Mouse (Mus musculus): ENCODE measurements around the gene Fam83g. TPM values are rescaled to one million over a fixed set of nuclear protein-coding genes. Genes with fewer than 3 reads are reported as not detected.

Fam83g gene
- polyA plus RNA-seq, 1 experiment from 2014 or later, result 5.5 TPM

GRCm38 (mm10) chr11:61665991-61666799 is 17.7 kb upstream of the Fam83g start:
- ATAC-seq (ENCODE audit: insufficient read depth, low FRiP score, low read depth), result peak; percentile 29; the same call in 1 of the 2 replicates
- Histone ChIP-seq H3K4me3 (replicated peaks) (no peak overlapping the region), H3K4me2 (no peak overlapping the region), H3K27ac (no peak overlapping the region), H3K4me1 (0 out of 2 replicates have a peak, but pooled peaks cover 11% of the 10 kb centered on the region), H3K27me3 (replicated peaks) (no peaks in the 10 kb centered on the region), H3K9me3 (no peaks in the 10 kb centered on the region), H3K36me3 (no peaks in the 10 kb centered on the region), H3K9ac (no peak overlapping the region)
- 45% methylated on average over 7 of the region's 7 CpGs for WGBS

DNA sequence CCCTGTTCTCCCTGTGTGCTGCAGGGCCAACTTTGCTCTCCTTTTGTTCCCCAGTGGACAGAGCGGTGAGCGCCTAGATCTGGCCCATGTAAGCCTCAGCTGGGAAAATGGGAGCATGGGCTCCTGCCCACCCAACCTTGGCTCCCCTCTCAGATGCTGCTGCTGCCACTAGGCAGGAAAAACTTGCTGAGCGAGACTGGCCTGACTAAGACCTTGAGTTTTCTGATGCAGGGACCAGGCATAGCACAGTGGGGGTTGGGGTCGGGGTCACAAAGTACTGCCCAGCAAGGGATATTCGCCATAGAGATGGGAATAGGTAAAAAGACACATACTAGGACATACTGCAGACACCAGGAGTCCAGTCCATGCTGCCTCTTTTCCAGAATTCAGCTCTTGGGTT is 16.6 kb upstream of the Fam83g start:
- H3K9me3 ChIP-seq, result no peaks in the 10 kb centered on the region
- H3K4me2 ChIP-seq, result no peak overlapping the region
- no peak for ATAC-seq (ENCODE audit: insufficient read depth, low FRiP score, low read depth)
- H3K4me1 ChIP-seq, result 0 out of 2 replicates have a peak, but pooled peaks cover 13% of the 10 kb centered on the region
- H3K36me3 ChIP-seq, result no peaks in the 10 kb centered on the region
- no peak overlapping the region for H3K27ac ChIP-seq
- WGBS, result 76% methylated on average over 5 of the region's 5 CpGs
- no peaks in the 10 kb centered on the region for H3K27me3 ChIP-seq (replicated peaks)
- no peak overlapping the region for H3K4me3 ChIP-seq (replicated peaks)
- no peak overlapping the region for H3K9ac ChIP-seq

- H3K9me3 ChIP-seq, result no peaks in the 10 kb centered on the region
- no peak overlapping the region for H3K4me2 ChIP-seq
- no peak overlapping the region for H3K4me3 ChIP-seq (replicated peaks)
- H3K9ac ChIP-seq, result no peak overlapping the region
- 0 out of 2 replicates have a peak, but pooled peaks cover 14% of the 10 kb centered on the region for H3K4me1 ChIP-seq
- no peaks in the 10 kb centered on the region for H3K36me3 ChIP-seq
- no peaks in the 10 kb centered on the region for H3K27me3 ChIP-seq (replicated peaks)
- WGBS, result 53% methylated on average over 5 of the region's 5 CpGs
- ATAC-seq (ENCODE audit: insufficient read depth, low FRiP score, low read depth), result no peak
- H3K27ac ChIP-seq, result no peak overlapping the region
Measured at GRCm38 (mm10) chr11:61667782-61668181, 16.1 kb upstream of the Fam83g start.

DNA sequence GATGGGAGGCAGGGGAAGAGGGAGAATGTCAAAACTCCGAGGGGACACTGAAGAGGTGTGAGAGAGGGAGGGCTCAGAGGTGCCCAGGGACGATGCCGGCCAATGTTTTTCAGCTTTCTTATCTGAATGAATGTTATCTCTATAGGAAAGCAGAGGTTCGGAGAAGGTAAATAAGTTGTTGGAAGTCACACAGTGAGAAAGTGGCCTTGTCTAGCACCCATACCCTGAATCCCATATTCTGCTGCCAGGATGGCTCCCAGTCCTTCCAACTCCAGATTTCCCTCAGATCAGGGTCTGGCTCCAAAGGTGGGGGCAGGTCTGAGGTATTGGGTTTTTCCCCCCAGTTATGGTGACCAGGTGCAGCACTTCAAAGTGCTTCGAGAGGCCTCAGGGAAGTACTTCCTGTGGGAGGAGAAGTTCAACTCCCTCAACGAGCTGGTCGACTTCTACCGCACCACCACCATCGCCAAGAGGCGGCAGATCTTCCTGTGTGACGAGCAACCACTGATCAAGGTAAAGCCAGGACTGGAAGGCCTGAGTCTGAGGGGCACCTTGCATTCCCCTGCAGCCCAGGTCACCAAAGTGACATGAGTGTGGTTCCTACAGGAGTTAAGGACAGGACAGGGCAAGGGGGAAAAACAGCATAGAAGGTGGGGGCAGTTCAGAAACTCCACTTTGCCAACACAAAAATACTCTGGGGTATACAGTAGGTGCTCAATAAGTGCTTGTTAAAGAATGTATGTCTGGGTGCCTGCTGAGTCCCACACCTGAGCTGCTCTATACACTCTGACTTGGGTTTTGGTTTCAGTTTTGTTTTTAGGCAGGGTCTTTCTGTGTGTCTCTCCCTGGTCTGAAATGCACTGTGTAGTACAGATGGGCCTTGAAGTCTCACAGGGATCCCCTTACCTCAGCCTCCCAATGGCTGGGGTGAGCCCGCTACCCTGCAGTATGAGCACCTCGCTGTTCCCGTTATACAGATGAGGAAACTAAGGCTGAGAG is 14.1 kb upstream of the Fam83g start:
- Histone ChIP-seq H3K27me3 (replicated peaks) (no peaks in the 10 kb centered on the region), H3K36me3 (no peaks in the 10 kb centered on the region), H3K9ac (no peak overlapping the region), H3K27ac (no peak overlapping the region), H3K4me2 (no peak overlapping the region), H3K4me1 (peaks cover 21% of the 10 kb centered on the region; the same call in 1 of the 2 replicates), H3K4me3 (replicated peaks) (no peak overlapping the region), H3K9me3 (no peaks in the 10 kb centered on the region)
- 60% methylated on average over 14 of the region's 14 CpGs for WGBS
- no peak for ATAC-seq (ENCODE audit: insufficient read depth, low FRiP score, low read depth)

- H3K4me2 ChIP-seq, result peak overlapping the region; percentile 3; the same call in 1 of the 2 replicates
Measured at GRCm38 (mm10) chr11:61671781-61672383, 12.0 kb upstream of the Fam83g start.

GRCm38 (mm10) chr11:61673686-61674085 is 10.2 kb upstream of the Fam83g start:
- H3K4me2 ChIP-seq, result no peak overlapping the region
- ATAC-seq (ENCODE audit: insufficient read depth, low FRiP score, low read depth), result no peak
- no peak overlapping the region for H3K27ac ChIP-seq

More at GRCm38 (mm10) chr11:61671781-61672383, 12.0 kb upstream of the Fam83g start:
- no peak overlapping the region for H3K9ac ChIP-seq
- WGBS, result 60% methylated on average over 19 of the region's 19 CpGs
- no peak overlapping the region for H3K27ac ChIP-seq
- H3K36me3 ChIP-seq, result no peaks in the 10 kb centered on the region
- H3K9me3 ChIP-seq, result no peaks in the 10 kb centered on the region
- H3K4me1 ChIP-seq, result peaks cover 25% of the 10 kb centered on the region; the same call in 1 of the 2 replicates
- no peak overlapping the region for H3K4me3 ChIP-seq (replicated peaks)
- no peak for ATAC-seq (ENCODE audit: insufficient read depth, low FRiP score, low read depth)
- H3K27me3 ChIP-seq (replicated peaks), result no peaks in the 10 kb centered on the region

DNA sequence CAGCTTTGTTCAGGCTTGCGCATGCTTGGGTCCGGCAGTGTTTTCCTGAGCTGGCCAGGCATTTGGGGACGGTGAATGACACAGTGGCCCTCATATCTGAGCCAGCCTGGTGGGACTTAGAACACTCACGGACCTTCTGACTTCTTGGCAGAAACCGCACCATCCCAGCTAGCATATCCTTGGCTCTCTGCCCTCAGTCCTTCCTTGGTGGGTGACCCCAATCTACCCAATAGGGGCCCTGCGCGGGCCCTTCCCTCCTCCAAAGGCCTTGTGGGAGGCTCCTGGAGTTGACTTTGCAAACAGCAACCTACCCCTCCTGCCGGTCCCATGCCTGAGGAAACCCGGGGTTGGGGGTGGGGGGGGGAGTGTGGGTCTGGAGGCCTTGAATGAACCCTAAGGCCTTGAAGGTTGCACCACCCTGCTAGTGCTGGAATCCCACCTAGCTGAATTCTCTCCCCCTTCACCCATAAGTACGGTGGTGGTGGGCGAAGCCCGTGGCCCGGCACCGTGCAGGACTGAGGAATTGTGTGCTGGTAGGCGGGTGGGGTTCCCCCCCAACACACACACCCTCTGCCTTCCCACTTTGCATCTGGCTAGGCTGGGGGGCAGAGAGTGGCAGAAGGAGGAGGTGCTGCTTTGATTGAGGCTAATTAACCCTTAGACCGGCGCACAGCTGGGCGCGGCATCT is 9.6 kb upstream of the Fam83g start:
- no peak overlapping the region for H3K27ac ChIP-seq
- no peaks in the 10 kb centered on the region for H3K9me3 ChIP-seq
- no peaks in the 10 kb centered on the region for H3K27me3 ChIP-seq (replicated peaks)
- 40% methylated on average over 19 of the region's 19 CpGs for WGBS
- no peak overlapping the region for H3K4me3 ChIP-seq (replicated peaks)
- H3K36me3 ChIP-seq, result no peaks in the 10 kb centered on the region
- no peak overlapping the region for H3K9ac ChIP-seq
- no peak for ATAC-seq (ENCODE audit: insufficient read depth, low FRiP score, low read depth)
- peaks cover 14% of the 10 kb centered on the region; the same call in 1 of the 2 replicates for H3K4me1 ChIP-seq
- peak overlapping the region; percentile 23; the same call in 1 of the 2 replicates for H3K4me2 ChIP-seq

More at GRCm38 (mm10) chr11:61673686-61674085, 10.2 kb upstream of the Fam83g start:
- Histone ChIP-seq H3K9me3 (no peaks in the 10 kb centered on the region), H3K9ac (no peak overlapping the region), H3K27me3 (replicated peaks) (no peaks in the 10 kb centered on the region), H3K4me1 (peaks cover 14% of the 10 kb centered on the region; the same call in 1 of the 2 replicates), H3K36me3 (no peaks in the 10 kb centered on the region), H3K4me3 (replicated peaks) (no peak overlapping the region)
- WGBS, result 37% methylated on average over 8 of the region's 8 CpGs

DNA sequence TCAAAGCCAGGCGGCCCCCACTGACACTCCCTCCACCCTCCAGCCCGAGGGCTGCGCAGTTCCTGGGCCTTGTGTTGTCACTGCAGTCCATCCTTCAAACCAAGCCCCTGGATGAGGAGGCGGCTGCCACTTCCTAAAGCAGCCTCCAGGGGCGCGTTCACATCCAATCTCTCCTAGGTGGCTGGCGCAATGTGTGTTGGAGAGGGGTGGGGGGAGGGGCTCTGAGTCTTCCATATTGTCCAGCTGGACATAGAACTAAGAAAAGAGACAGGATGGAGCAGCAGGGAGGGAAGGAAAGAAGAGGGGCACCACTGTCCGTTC is 9.1 kb upstream of the Fam83g start:
- Histone ChIP-seq H3K36me3 (no peaks in the 10 kb centered on the region), H3K4me1 (peaks cover 14% of the 10 kb centered on the region; the same call in 1 of the 2 replicates), H3K4me2 (peak overlapping the region; percentile 23; the same call in 1 of the 2 replicates), H3K27ac (0 out of 2 replicates have a peak overlapping the region, but pooled peaks have one; percentile 2), H3K9ac (no peak overlapping the region), H3K4me3 (replicated peaks) (no peak overlapping the region), H3K27me3 (replicated peaks) (no peaks in the 10 kb centered on the region), H3K9me3 (no peaks in the 10 kb centered on the region)
- 5% methylated on average over 8 of the region's 8 CpGs for WGBS
- ATAC-seq (ENCODE audit: insufficient read depth, low FRiP score, low read depth), result no peak

DNA sequence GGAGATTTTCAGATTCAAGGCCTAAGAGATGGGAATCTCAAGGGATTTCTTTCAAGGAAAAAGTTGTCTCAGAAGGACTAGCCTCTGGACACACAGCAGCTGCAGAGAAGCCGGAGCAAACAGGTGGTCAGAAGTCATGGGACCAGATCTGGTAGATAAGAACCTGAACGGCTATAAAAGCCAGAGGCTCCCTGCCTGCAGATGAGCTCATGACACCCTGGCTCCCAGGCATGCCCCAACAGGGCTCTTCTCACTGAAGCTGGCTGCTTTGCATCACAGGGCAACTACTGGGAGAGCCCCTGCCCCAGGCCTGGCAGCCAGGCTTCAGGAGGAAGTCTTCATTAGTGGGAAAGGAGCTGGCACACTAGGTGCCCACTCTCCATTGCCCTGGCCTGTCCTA is 8.6 kb upstream of the Fam83g start:
- Histone ChIP-seq H3K27ac (0 out of 2 replicates have a peak overlapping the region, but pooled peaks have one; percentile 2), H3K4me1 (peaks cover 14% of the 10 kb centered on the region; the same call in 1 of the 2 replicates), H3K9ac (no peak overlapping the region), H3K4me2 (no peak overlapping the region), H3K4me3 (replicated peaks) (no peak overlapping the region), H3K36me3 (no peaks in the 10 kb centered on the region), H3K27me3 (replicated peaks) (no peaks in the 10 kb centered on the region), H3K9me3 (no peaks in the 10 kb centered on the region)
- 41% methylated on average over 2 of the region's 2 CpGs for WGBS
- ATAC-seq (ENCODE audit: insufficient read depth, low FRiP score, low read depth), result no peak; the same call in 1 of the 2 replicates

DNA sequence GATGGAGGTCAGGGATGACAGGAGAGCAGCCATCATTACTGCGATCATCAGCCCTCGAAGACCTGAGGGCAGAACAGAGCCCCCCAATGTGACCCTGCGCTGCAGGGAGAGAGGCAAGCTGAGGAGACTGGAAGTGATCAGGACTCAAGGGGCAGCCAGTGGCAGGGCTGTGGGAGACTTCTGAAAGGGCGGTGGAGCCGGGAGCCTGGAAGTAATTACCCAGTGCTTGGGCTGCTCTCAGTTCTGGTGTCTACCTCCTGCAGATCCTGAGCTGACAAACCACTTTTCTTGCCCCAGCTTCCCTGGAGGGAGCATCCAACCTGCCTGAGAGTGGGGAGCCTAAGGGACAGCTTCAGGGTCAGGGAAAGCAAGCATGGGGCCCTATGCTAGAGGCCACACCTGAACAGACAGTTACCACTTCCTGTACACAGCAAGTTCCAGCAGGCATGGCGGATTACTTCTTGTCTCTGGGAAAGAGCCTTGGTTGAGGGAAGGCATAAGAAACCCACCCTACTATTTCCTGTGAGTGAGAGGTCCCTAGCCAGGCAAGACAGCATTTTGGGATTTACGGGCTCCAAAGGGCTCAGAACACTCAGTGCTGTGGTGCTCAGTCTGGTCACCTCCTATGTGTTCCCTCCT is 7.6 kb upstream of the Fam83g start:
- Histone ChIP-seq H3K9ac (no peak overlapping the region), H3K4me3 (replicated peaks) (no peak overlapping the region), H3K9me3 (no peaks in the 10 kb centered on the region), H3K4me2 (no peak overlapping the region), H3K27me3 (replicated peaks) (no peaks in the 10 kb centered on the region), H3K4me1 (peaks cover 14% of the 10 kb centered on the region; the same call in 1 of the 2 replicates), H3K36me3 (no peaks in the 10 kb centered on the region), H3K27ac (no peak overlapping the region)
- ATAC-seq (ENCODE audit: insufficient read depth, low FRiP score, low read depth), result no peak
- WGBS, result 80% methylated on average over 7 of the region's 7 CpGs
